Comparison of ENCODE assay signal across 8 mouse cellular contexts in the genomic region with DNA sequence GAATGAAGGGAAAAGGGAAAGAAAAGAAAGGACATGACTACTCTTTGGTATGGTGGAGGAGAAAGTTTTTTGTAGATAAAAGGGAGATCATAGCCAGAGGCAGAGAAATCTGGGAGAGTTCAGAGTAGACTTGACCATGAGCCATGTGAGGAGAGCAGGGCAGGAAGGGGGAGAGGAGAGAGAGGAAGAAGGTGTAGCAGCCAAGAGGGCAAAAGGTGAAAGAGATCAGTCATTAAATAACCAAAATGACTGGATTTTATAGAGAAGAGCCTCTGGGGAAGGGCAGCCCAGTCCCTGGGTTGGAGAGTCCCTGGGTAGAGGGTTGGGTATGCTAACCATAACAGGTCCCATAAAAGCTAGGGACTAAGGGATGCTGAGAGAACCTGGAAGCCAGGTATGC. TPM values are rescaled to one million over a fixed set of nuclear protein-coding genes. Genes with fewer than 3 reads are reported as not detected.
A peak's percentile ranks its signal among the peaks of the same experiment; 100 is the strongest.
DNase-seq lines count a peak whose midpoint lies in the region; ATAC-seq and TF ChIP-seq lines count a peak whose summit lies in the region.

No protein-coding gene starts in this region.

- peak overlapping the region; percentile 59 for H3ac ChIP-seq in myocyte (ENCODE audit: control insufficient read depth, insufficient read length)

- H3K36me3 ChIP-seq in forebrain, embryonic 12.5 days (replicated peaks): no peaks in the 10 kb centered on the region
- no peaks in the 10 kb centered on the region for H3K36me3 ChIP-seq in kidney, embryonic 16.5 days (ENCODE audit: insufficient read depth, low read length)
- peaks cover 5% of the 10 kb centered on the region for H3K36me3 ChIP-seq in myocyte (ENCODE audit: control insufficient read depth, insufficient read depth)

- peak overlapping the region; percentile 60 for H3K4me2 ChIP-seq in forebrain, embryonic 12.5 days
- peak overlapping the region; percentile 79 for H3K4me2 ChIP-seq in kidney, embryonic 16.5 days (replicated peaks; ENCODE audit: low read depth, low read length)
- H3K4me2 ChIP-seq in myocyte (ENCODE audit: low read depth): peak overlapping the region; percentile 82

- peak overlapping the region; percentile 83 for H3K4me3 ChIP-seq in forebrain, embryonic 12.5 days (replicated peaks)
- H3K4me3 ChIP-seq in kidney, embryonic 16.5 days (ENCODE audit: low read length): no peak overlapping the region; the same call in 1 of the 2 replicates
- peak overlapping the region; percentile 72 for H3K4me3 ChIP-seq in myocyte

- 0 out of 2 replicates have a peak overlapping the region, but pooled peaks have one; percentile 82 for H3K9ac ChIP-seq in forebrain, embryonic 12.5 days
- no peak overlapping the region for H3K9ac ChIP-seq in kidney, embryonic 16.5 days (replicated peaks; ENCODE audit: low read length)

- TF ChIP-seq POLR2A in myocyte (IDR thresholded peaks at IDR 0.05; ENCODE audit: insufficient read length, low read depth): no peak

- H3K79me2 ChIP-seq in myocyte (ENCODE audit: control insufficient read depth, insufficient read depth): peaks cover 12% of the 10 kb centered on the region

- peak; percentile 18 for DNase-seq in kidney, adult 18-20 months
- DNase-seq in kidney, postnatal 4 days: no peak
- DNase-seq in spleen, postnatal 10 days (ENCODE audit: low spot score in 2 of 2): no peak
- no peak for DNase-seq in embryo, embryonic 9.5 days (ENCODE audit: extremely low spot score)
- DNase-seq in gastrocnemius, postnatal 25 days: no peak

- peaks cover 18% of the 10 kb centered on the region for H3K4me1 ChIP-seq in forebrain, embryonic 12.5 days
- H3K4me1 ChIP-seq in kidney, embryonic 16.5 days (ENCODE audit: insufficient read depth, low read length): peaks cover 4% of the 10 kb centered on the region; the same call in 1 of the 2 replicates

- H3K27ac ChIP-seq in forebrain, embryonic 12.5 days: no peak overlapping the region
- no peak overlapping the region for H3K27ac ChIP-seq in kidney, embryonic 16.5 days (ENCODE audit: low read length)

- no peaks in the 10 kb centered on the region for H3K9me3 ChIP-seq in forebrain, embryonic 12.5 days
- no peaks in the 10 kb centered on the region for H3K9me3 ChIP-seq in kidney, embryonic 16.5 days (ENCODE audit: low read length)

- 0 out of 2 replicates have a peak, but pooled peaks cover 3% of the 10 kb centered on the region for H3K27me3 ChIP-seq in forebrain, embryonic 12.5 days
- no peaks in the 10 kb centered on the region for H3K27me3 ChIP-seq in kidney, embryonic 16.5 days (ENCODE audit: insufficient read depth, low read length)
- no peaks in the 10 kb centered on the region for H3K27me3 ChIP-seq in myocyte (ENCODE audit: control insufficient read depth, insufficient read depth, insufficient read length)

- ATAC-seq in forebrain, embryonic 12.5 days (ENCODE audit: low FRiP score): peak; percentile 17; the same call in 1 of the 2 replicates
- no peak for ATAC-seq in kidney, embryonic 16.5 days (ENCODE audit: low FRiP score, low TSS enrichment)

TF ChIP-seq in myocyte, 11 proteins besides CTCF, POLR2A, EP300 and RAD21:
- TF ChIP-seq SRF (IDR thresholded peaks at IDR 0.05; ENCODE audit: control insufficient read depth, insufficient read length, low read depth) (no peak), POLR2AphosphoS2 (IDR thresholded peaks at IDR 0.05; ENCODE audit: insufficient read length, low read depth) (no peak), REST (IDR thresholded peaks at IDR 0.05; ENCODE audit: insufficient read depth, insufficient read length) (no peak), TCF3 (IDR thresholded peaks at IDR 0.05; ENCODE audit: insufficient read length, low read depth) (no peak), MAX (IDR thresholded peaks at IDR 0.05; ENCODE audit: low read depth) (no peak), USF1 (IDR thresholded peaks at IDR 0.05; ENCODE audit: low read depth) (no peak), CEBPB (IDR thresholded peaks at IDR 0.05; ENCODE audit: insufficient read depth, poor library complexity, severe bottlenecking) (no peak), MYOD1 (IDR thresholded peaks at IDR 0.05; ENCODE audit: control insufficient read depth in 1 of 3, insufficient read length in 2 of 3, low read depth in 2 of 3) (no peak), E2F4 (IDR thresholded peaks at IDR 0.05; ENCODE audit: insufficient read depth) (no peak), TCF12 (IDR thresholded peaks at IDR 0.05; ENCODE audit: insufficient read depth, poor library complexity, severe bottlenecking) (no peak), MYOG (IDR thresholded peaks at IDR 0.05; ENCODE audit: control insufficient read depth in 1 of 3, insufficient read depth in 1 of 3, insufficient read length in 2 of 3, low read depth in 2 of 3) (no peak)
TF ChIP-seq in myocyte: peak in this region for 0.

RNA-seq across cellular contexts. Expression of a gene that starts 0.9 kb away (rescaled TPM):
- 12.3 and 12.4 TPM in 2 replicates for polyA plus RNA-seq in forebrain, embryonic 12.5 days (2016; fragmentation: Nextera tagmentation; extraction: Ambion mirVana)
- polyA plus RNA-seq in kidney, embryonic 16.5 days (2015; fragmentation: Nextera tagmentation; extraction: Ambion mirVana): 10.0 and 10.2 TPM in 2 replicates
- polyA plus RNA-seq in myocyte (2012; fragmentation: generic; extraction: Trizol): 5.6 TPM
- total RNA-seq in gastrocnemius, postnatal 25 days (2021): 10 to 100 TPM; 12.9 to 17.8 TPM
